Mouse (Mus musculus) spleen, adult 2 months (tissue): ENCODE measurements at regions not wholly inside any gene's neighbourhood (a gene's known extent, or its start where the extent isn't known, plus 50 kb on each side); places are given as distances from the start of the nearest gene placed in this dataset.

Experiments used
- DNase-seq, 2 experiments: peaks; one replicate each; pipeline versions ENCODE4 v3.0.0 to v3.0.0-alpha.2; 2012 to 2021; ENCODE audit warnings: low spot score in 2 of 2, low read depth in 1 of 2
- H3K27ac ChIP-seq: fragments of 200-500 bp; 2 replicates; pipeline ENCODE4 v1.5.1; 2012; ENCODE audit warnings: low read length, inconsistent platforms; ENCODE audit not compliant: insufficient read depth
- H3K27me3 ChIP-seq: fragments of 200-500 bp; 2 replicates; pipeline ENCODE4 v1.6.1; 2012; ENCODE audit warnings: mild to moderate bottlenecking, moderate library complexity, low read length, inconsistent platforms; ENCODE audit not compliant: control insufficient read depth, insufficient read depth
- H3K36me3 ChIP-seq: fragments of 200-500 bp; 2 replicates; pipeline ENCODE4 v1.6.1; 2012; ENCODE audit warnings: mild to moderate bottlenecking, low read length, inconsistent platforms; ENCODE audit not compliant: control insufficient read depth, insufficient read depth
- H3K4me1 ChIP-seq: fragments of 200-500 bp; 2 replicates; pipeline ENCODE4 v1.6.1; 2011; ENCODE audit warnings: inconsistent platforms; ENCODE audit not compliant: control insufficient read depth, insufficient read depth, insufficient read length
- H3K4me3 ChIP-seq: fragments of 200-500 bp; 2 replicates; pipeline ENCODE4 v1.5.1; 2011; ENCODE audit warnings: mild to moderate bottlenecking, inconsistent platforms; ENCODE audit not compliant: insufficient read depth, insufficient read length; ENCODE audit errors: extremely low read depth
- CTCF ChIP-seq: fragments of 200-500 bp; IDR thresholded peaks from 2 replicates; pipeline ENCODE4 v1.5.1; 2011; ENCODE audit warnings: mild to moderate bottlenecking, inconsistent platforms; ENCODE audit not compliant: insufficient read depth, insufficient read length, insufficient replicate concordance; ENCODE audit errors: extremely low read depth
- POLR2A ChIP-seq: fragments of 200-500 bp; IDR thresholded peaks from 2 replicates; pipeline ENCODE4 v1.6.1; 2011; ENCODE audit warnings: low read depth, low read length, inconsistent platforms
- WGBS: fragments of 180-500 bp; shearing (Covaris S2); methylation state at CpG from one replicate; pipeline ENCODE4 v1.1.7; 2018; 5-methylcytosine and 5-hydroxymethylcytosine counted together

DNA sequence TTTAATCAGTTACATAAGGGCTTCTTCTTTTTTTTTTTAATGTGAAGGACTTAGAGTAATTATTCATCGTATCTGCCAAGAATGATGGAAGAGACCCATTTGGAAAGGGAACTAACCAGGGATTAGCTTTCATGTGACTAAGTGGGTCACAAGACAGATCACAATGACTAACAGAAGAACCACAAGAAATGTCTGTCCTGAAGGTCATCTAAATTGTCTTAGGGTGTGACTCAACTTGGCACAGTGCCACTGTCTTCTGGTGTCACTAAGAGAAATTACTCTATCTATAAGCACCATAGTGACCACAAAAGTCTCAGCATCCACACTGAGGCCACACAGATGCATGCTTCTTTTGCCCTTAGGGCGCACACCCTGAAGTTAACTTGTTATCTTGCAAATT lies 182.0 kb downstream of the Etnk1 start:
- H3K27ac ChIP-seq, result no peak overlapping the region
- no peaks in the 10 kb centered on the region for H3K36me3 ChIP-seq
- H3K27me3 ChIP-seq, result no peaks in the 10 kb centered on the region
- 81% methylated on average over 2 of the region's 2 CpGs for WGBS
- TF ChIP-seq CTCF, result no peak
- TF ChIP-seq POLR2A, result no peak
- no peak overlapping the region for H3K4me3 ChIP-seq
- no peaks in the 10 kb centered on the region for H3K4me1 ChIP-seq
- DNase-seq, result no peak

DNA sequence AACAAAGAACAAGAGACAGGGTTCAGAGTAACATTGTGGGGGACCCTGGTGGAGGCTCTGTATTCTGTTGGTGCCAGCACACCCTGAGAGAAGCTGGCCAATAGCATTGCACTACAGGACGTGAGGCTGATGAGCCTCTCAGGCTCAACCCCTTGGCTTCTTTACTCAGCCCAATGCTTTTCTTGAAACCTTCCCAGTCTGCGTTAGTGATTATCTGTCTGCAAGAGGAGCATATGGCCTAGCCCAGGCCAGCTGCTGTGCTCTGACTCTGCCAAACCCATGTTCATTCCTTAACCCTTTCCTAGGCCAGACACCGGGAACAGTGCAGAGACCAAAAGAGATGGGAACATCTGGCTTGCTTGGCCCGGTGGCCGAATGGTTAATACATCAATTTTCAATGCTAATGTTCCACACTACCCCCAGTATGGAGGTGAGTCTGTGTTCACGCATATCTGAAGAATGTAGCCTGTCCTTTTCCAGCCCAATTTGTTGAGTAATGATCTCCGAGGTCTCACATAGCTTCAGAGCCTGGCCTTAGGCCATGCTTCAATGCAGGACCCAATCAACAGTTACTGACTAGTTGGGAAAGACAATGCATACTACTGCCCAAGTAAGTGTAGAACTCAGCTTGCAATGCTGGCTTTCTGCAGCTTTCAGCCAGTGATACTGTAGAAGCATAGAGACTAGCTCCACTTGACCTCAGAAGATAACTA lies 192.5 kb downstream of the Etnk1 start:
- no peaks in the 10 kb centered on the region for H3K36me3 ChIP-seq
- no peak for TF ChIP-seq CTCF
- TF ChIP-seq POLR2A, result no peak
- DNase-seq, result no peak
- H3K27ac ChIP-seq, result no peak overlapping the region
- WGBS, result 87% methylated on average over 7 of the region's 7 CpGs
- no peaks in the 10 kb centered on the region for H3K27me3 ChIP-seq
- no peak overlapping the region for H3K4me3 ChIP-seq
- H3K4me1 ChIP-seq, result peaks cover 2% of the 10 kb centered on the region; the same call in 1 of the 2 replicates

DNA sequence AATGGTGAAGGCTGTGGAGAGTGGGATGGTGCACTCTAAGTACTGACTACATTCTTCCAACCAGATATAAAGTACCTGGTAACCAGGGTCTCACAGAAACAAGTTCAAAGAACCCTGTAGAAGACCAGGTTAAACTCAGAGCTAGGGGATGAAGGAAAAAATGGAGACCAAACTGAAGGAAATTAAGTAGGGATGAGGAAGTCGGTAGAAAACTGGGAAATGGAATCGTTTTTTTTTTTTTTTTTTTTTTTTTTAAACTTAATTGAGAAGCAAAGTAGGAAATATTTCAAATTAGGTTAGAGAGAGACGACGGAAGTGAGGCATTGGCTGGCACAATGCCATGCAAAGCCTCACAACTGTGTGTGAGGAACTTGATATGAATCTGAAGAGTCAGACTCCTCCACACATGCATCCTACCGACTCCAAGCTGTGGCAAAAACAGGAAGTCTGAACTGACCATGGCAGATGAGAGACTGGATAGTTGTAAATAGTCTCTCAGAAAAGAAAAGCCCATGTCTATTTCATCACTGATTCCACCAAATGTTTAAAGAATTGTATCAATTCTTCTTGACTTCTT lies 194.2 kb downstream of the Etnk1 start:
- 2% methylated on average over 5 of the region's 5 CpGs for WGBS
- DNase-seq, result no peak
- H3K27ac ChIP-seq, result no peak overlapping the region

DNA sequence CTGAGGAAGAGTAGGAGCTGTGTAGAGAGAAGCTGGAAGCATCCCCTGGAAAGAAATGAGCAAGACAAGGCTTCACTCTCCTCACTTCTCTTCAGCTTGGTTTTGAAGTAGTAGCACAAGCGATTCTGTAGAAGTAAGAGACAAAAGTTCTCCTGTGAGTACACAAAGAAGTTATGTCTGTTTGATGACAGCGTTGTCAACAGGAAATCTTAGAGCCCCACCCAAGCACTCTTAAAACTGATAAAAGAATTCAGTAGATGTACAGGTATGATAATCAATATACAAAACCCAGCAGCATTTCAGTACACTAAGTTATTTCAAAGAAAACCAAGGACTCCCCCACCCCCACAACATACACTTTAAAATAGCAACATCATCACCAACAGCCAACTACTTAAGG lies 194.9 kb downstream of the Etnk1 start:
- no peak for DNase-seq
- Histone ChIP-seq H3K4me1 (peaks cover 2% of the 10 kb centered on the region; the same call in 1 of the 2 replicates), H3K4me3 (no peak overlapping the region), H3K36me3 (no peaks in the 10 kb centered on the region), H3K27ac (no peak overlapping the region), H3K27me3 (no peaks in the 10 kb centered on the region)
- TF ChIP-seq POLR2A, result no peak
- no peak for TF ChIP-seq CTCF
- WGBS, result 67% methylated on average over 2 of the region's 2 CpGs

More for the DNA sequence above, 194.2 kb downstream of the Etnk1 start:
- TF ChIP-seq CTCF, result no peak
- no peak for TF ChIP-seq POLR2A
- Histone ChIP-seq H3K27me3 (no peaks in the 10 kb centered on the region), H3K4me3 (no peak overlapping the region), H3K4me1 (peaks cover 2% of the 10 kb centered on the region; the same call in 1 of the 2 replicates), H3K36me3 (no peaks in the 10 kb centered on the region)

DNA sequence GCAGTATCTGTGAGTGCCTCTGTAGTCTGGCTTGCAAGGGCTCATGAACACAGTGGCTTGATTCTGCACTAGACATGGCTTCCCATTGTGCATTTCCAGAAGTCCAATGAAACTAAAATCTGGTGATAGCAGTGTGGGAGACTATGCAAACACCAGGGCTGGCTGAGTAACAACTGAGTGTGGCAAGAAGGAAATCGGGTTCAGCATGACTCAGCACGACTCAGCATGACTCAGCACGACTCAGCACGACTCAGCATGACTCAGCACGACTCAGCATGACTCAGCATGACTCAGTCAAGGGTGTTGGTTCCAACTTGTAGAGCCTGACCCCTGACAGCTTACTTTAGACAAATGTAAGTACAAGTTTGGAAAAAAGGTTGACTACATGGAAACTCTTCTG lies 198.8 kb downstream of the Etnk1 start:
- DNase-seq, result no peak
- H3K4me3 ChIP-seq, result no peak overlapping the region
- no peaks in the 10 kb centered on the region for H3K27me3 ChIP-seq
- H3K36me3 ChIP-seq, result no peaks in the 10 kb centered on the region
- peaks cover 2% of the 10 kb centered on the region; the same call in 1 of the 2 replicates for H3K4me1 ChIP-seq
- 81% methylated on average over 5 of the region's 5 CpGs for WGBS
- no peak for TF ChIP-seq CTCF
- no peak for TF ChIP-seq POLR2A
- H3K27ac ChIP-seq, result no peak overlapping the region

DNA sequence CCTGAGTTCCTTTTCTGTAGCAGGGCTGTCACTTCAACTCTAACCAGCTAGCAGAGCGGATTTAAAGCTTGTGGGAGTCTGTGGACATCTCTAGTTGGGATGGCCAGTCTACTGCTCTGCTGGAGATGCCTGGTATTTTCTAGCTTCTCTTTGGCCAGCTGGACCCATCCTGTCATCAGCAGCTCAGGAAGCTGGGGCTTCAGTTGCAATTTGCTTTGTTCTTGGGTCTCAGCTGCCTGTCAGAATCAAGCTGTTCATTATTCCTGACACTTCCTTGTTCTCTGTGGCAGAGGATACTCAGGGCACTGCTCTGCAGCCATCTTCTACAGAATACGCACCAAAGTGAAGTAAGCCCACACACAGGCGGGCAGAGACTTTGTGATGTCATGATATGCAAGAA lies 200.8 kb downstream of the Etnk1 start:
- no peaks in the 10 kb centered on the region for H3K4me1 ChIP-seq
- 66% methylated on average over 3 of the region's 3 CpGs for WGBS

DNA sequence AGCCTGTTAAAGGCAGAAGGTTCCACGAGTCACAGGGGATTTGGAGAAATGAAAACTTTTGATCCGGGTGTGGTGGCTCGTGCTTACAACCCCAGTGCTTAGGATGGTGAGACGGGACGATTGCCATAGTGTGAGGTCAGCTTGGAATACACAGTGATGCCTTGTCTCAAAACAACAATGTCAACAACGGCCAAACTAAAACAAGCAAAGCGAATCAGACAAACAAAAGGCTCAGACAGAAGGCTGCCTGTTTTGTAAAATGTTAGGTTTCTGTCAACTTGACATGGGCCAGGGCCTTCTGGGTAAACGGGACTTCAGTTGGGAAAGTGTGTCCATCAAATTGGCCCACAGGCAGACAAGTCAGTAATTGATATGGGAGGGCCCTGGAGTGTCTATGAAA lies 201.6 kb downstream of the Etnk1 start:
- Histone ChIP-seq H3K27me3 (no peaks in the 10 kb centered on the region), H3K4me3 (no peak overlapping the region), H3K27ac (no peak overlapping the region), H3K4me1 (no peaks in the 10 kb centered on the region), H3K36me3 (no peaks in the 10 kb centered on the region)
- no peak for DNase-seq
- 85% methylated on average over 8 of the region's 8 CpGs for WGBS
- TF ChIP-seq POLR2A (no peak), CTCF (no peak)

More for the DNA sequence above, 200.8 kb downstream of the Etnk1 start:
- H3K27me3 ChIP-seq, result no peaks in the 10 kb centered on the region
- no peaks in the 10 kb centered on the region for H3K36me3 ChIP-seq
- DNase-seq, result no peak
- TF ChIP-seq CTCF (no peak), POLR2A (no peak)
- H3K4me3 ChIP-seq, result no peak overlapping the region
- no peak overlapping the region for H3K27ac ChIP-seq
